In the genomic region with DNA sequence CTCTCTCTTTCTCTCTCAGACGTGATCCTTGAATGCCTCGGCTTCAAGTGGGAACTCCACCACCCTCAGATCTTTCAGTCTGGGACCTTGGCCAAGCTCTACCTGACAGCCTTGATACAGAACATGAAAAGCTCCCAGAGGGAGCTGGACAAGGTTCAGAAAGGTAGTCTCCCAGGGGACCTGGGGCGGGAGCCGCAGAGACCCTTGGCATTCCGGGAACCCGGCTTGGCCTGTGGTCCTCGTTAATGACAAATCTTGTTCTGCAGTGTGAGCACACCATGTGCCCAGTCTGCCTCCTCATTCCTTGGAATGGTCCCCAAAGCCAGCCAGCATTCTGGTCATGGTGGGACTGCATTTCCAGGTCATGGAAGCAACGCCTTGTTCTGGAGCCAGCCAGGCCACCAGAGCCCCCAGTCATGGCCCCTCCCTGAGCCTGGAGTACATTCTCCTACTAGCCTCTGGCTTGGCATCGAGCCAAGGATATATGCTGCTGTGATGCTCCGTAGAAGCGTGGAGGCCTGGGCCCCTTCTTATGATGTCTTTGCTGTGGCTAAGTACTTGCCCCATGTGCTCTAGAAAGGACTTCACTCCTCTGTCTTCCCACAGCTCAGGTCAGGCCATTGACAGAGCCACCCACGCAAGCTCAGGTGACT, we compare ENCODE assay signal across 15 mouse cellular contexts. TPM values are rescaled to one million over a fixed set of nuclear protein-coding genes. Genes with fewer than 3 reads are reported as not detected.
DNase-seq lines count a peak whose midpoint lies in the region; ATAC-seq and TF ChIP-seq lines count a peak whose summit lies in the region.
"Had no signal": no experiment of that assay in that cellular context is flagged by ENCODE, and none has a peak within 500 bp of the region (broad histone marks: within the 10 kb centered on the region; RNA-seq: fewer than 3 reads in every experiment).

No protein-coding gene starts in this region.

- H3K27me3 ChIP-seq in cerebellum, adult 2 months (ENCODE audit: control insufficient read depth, insufficient read depth, low read length) = no peaks in the 10 kb centered on the region
- no peaks in the 10 kb centered on the region for H3K27me3 ChIP-seq in lung, embryonic 14.5 days (ENCODE audit: insufficient read depth, low read length)
- no peaks in the 10 kb centered on the region for H3K27me3 ChIP-seq in forebrain, embryonic 11.5 days (ENCODE audit: control insufficient read depth, insufficient read depth, low read length)

- no peak overlapping the region for H3K27ac ChIP-seq in cerebellum, adult 2 months (ENCODE audit: insufficient read depth, low read length)
- H3K27ac ChIP-seq in lung, embryonic 14.5 days (ENCODE audit: low read depth) = no peak overlapping the region
- H3K27ac ChIP-seq in forebrain, embryonic 11.5 days (ENCODE audit: low read depth, low read length) = no peak overlapping the region
- H3K27ac ChIP-seq: hindbrain, embryonic 10.5 days; layer of hippocampus, adult 2 months; liver, embryonic 15.5 days; midbrain, embryonic 10.5 days had no signal

- no peak overlapping the region for H3K4me3 ChIP-seq in cerebellum, adult 2 months (replicated peaks; ENCODE audit: insufficient read depth, low read depth, low read length)
- H3K4me3 ChIP-seq in lung, embryonic 14.5 days (ENCODE audit: low read depth, low read length) = no peak overlapping the region
- H3K4me3 ChIP-seq in forebrain, embryonic 11.5 days (ENCODE audit: low read depth, low read length) = no peak overlapping the region
- H3K4me3 ChIP-seq: hindbrain, embryonic 10.5 days; layer of hippocampus, adult 2 months; liver, embryonic 15.5 days; midbrain, embryonic 10.5 days had no signal

- no peak for TF ChIP-seq POLR2A in cerebellum, adult 2 months (IDR thresholded peaks at IDR 0.05; ENCODE audit: borderline replicate concordance, insufficient read depth, low read length)

- H3K4me2 ChIP-seq in lung, embryonic 14.5 days = no peak overlapping the region
- H3K4me2 ChIP-seq in forebrain, embryonic 11.5 days (ENCODE audit: low read depth, low read length, severe bottlenecking) = no peak overlapping the region
- H3K4me2 ChIP-seq: liver, embryonic 15.5 days had no signal

- H3K9ac ChIP-seq in lung, embryonic 14.5 days = no peak overlapping the region
- no peak overlapping the region for H3K9ac ChIP-seq in forebrain, embryonic 11.5 days (ENCODE audit: low read length)
- H3K9ac ChIP-seq: forebrain, postnatal 0 days; liver, embryonic 15.5 days had no signal

- no peaks in the 10 kb centered on the region for H3K9me3 ChIP-seq in lung, embryonic 14.5 days (ENCODE audit: low read depth, low read length)
- H3K9me3 ChIP-seq in forebrain, embryonic 11.5 days (ENCODE audit: control insufficient read depth, low read length) = no peaks in the 10 kb centered on the region
- H3K9me3 ChIP-seq: hindbrain, embryonic 10.5 days; liver, embryonic 15.5 days; midbrain, embryonic 10.5 days had no signal

- WGBS in cerebellum, adult 2 months = 33% methylated on average over 12 of the region's 12 CpGs
- WGBS in lung, embryonic 14.5 days = 58% methylated on average over 12 of the region's 12 CpGs
- 84% methylated on average over 12 of the region's 12 CpGs for WGBS in forebrain, embryonic 11.5 days

- H3K36me3 ChIP-seq in lung, embryonic 14.5 days (ENCODE audit: insufficient read depth) = no peaks in the 10 kb centered on the region
- no peaks in the 10 kb centered on the region for H3K36me3 ChIP-seq in forebrain, embryonic 11.5 days (ENCODE audit: control insufficient read depth, insufficient read depth, low read length)
- H3K36me3 ChIP-seq: hindbrain, embryonic 10.5 days; liver, embryonic 15.5 days; midbrain, embryonic 10.5 days had no signal

- peak; percentile 61 to 68 for DNase-seq in cerebellum, postnatal 14 days
- DNase-seq in cerebellum, adult 2 months = no peak
- DNase-seq in lung, embryonic 14.5 days = peak; percentile 76
- no peak for DNase-seq in lung, postnatal 25 days (ENCODE audit: low spot score)
- DNase-seq in kidney, adult 18-20 months = peak; percentile 82
- DNase-seq in kidney, postnatal 36 days = peak; percentile 84 to 91
- no peak for DNase-seq in layer of hippocampus, postnatal 25 days (ENCODE audit: extremely low spot score in 1 of 2, low spot score in 1 of 2)
- DNase-seq in forebrain, embryonic 11.5 days (ENCODE audit: low spot score) = no peak
- DNase-seq: forebrain, postnatal 0 days; gastrocnemius, postnatal 36 days had no signal

- TF ChIP-seq CTCF in cerebellum, adult 2 months (IDR thresholded peaks at IDR 0.05; ENCODE audit: borderline replicate concordance, insufficient read depth, low read depth, low read length) = no peak
- no peak for TF ChIP-seq CTCF in lung, embryonic 14.5 days (IDR thresholded peaks at IDR 0.05; ENCODE audit: low read depth)

- peaks cover 11% of the 10 kb centered on the region for H3K4me1 ChIP-seq in cerebellum, adult 2 months (ENCODE audit: control insufficient read depth, insufficient read depth, low read length)
- H3K4me1 ChIP-seq in lung, embryonic 14.5 days (ENCODE audit: insufficient read depth) = peaks cover 10% of the 10 kb centered on the region; the same call in 1 of the 2 replicates
- no peaks in the 10 kb centered on the region for H3K4me1 ChIP-seq in forebrain, embryonic 11.5 days (replicated peaks; ENCODE audit: control insufficient read depth, insufficient read depth, low read length)
- H3K4me1 ChIP-seq: hindbrain, embryonic 10.5 days; midbrain, embryonic 10.5 days had no signal

- ATAC-seq in lung, embryonic 14.5 days (ENCODE audit: insufficient read depth) = peak; percentile 58; the same call in 1 of the 2 replicates
- ATAC-seq in forebrain, embryonic 11.5 days (replicated peaks; ENCODE audit: low FRiP score) = no peak
- ATAC-seq: forebrain, postnatal 0 days had no signal

RNA-seq across cellular contexts. Expression of a gene that starts 12.2 kb away (rescaled TPM):
- 0.44 and 0.47 TPM in 2 replicates for polyA plus RNA-seq in cerebellum, adult 2 months (2012; rRNA removed)
- polyA plus RNA-seq in lung, embryonic 14.5 days (2014; fragmentation: Nextera tagmentation; extraction: Ambion mirVana) = not detected in 2 replicates
- total RNA-seq in layer of hippocampus, postnatal 25 days (2021) = under 1 TPM; 0.86 to 0.87 TPM
- polyA plus RNA-seq in forebrain, embryonic 11.5 days (2014; fragmentation: Nextera tagmentation; extraction: Ambion mirVana) = not detected in 2 replicates
- total RNA-seq: adrenal gland, postnatal 25 days; gastrocnemius, postnatal 36 days had no signal
- polyA plus RNA-seq: hindbrain, embryonic 10.5 days; liver, embryonic 15.5 days; midbrain, embryonic 10.5 days had no signal

Comparison
In these comparisons a context has a peak if more than half of its experiments do, and no peak if none do; other contexts are left out.
1. DNase-seq: peak in cerebellum, postnatal 14 days (2 of 2), lung, embryonic 14.5 days (single experiment), kidney, adult 18-20 months (single experiment) and kidney, postnatal 36 days (2 of 2); none in cerebellum, adult 2 months (0 of 2), lung, postnatal 25 days (single experiment), layer of hippocampus, postnatal 25 days (0 of 2) and forebrain, embryonic 11.5 days (single experiment).